Mouse (Mus musculus) embryonic facial prominence, embryonic 12.5 days (tissue): ENCODE data around the gene Gm21904. TPM values are rescaled to one million over a fixed set of nuclear protein-coding genes. Genes with fewer than 3 reads are reported as not detected.
"Not testable (repeated sequence)": the region's sequence is repeated elsewhere in the genome, so short reads cannot be mapped to it uniquely, and the experiment has no call there.

Experiments
- ATAC-seq: fragments of 200-750 bp; cut with Nextera tagmentation; 2 replicates; pipeline ENCODE4 v1.8.0; 2017; ENCODE audit not compliant: insufficient number of reproducible peaks, insufficient read depth, low FRiP score, low TSS enrichment
- H3K27ac ChIP-seq: fragments of 300-500 bp; sonication (generic); 2 replicates; pipeline ENCODE4 v1.5.1; 2016; ENCODE audit warnings: mild to moderate bottlenecking
- H3K27me3 ChIP-seq: fragments of 300-500 bp; sonication (generic); 2 replicates; pipeline ENCODE4 v1.6.1; 2016; ENCODE audit warnings: mild to moderate bottlenecking, moderate library complexity
- H3K36me3 ChIP-seq: fragments of 300-500 bp; sonication (generic); 2 replicates; pipeline ENCODE4 v1.6.1; 2016; ENCODE audit warnings: mild to moderate bottlenecking
- H3K4me1 ChIP-seq: fragments of 300-500 bp; sonication (generic); 2 replicates; pipeline ENCODE4 v1.6.1; 2016
- H3K4me2 ChIP-seq: fragments of 300-500 bp; sonication (generic); replicated peaks from 2 replicates; pipeline ENCODE4 v1.6.1; 2016; ENCODE audit warnings: mild to moderate bottlenecking, moderate library complexity
- H3K4me3 ChIP-seq: fragments of 300-500 bp; sonication (generic); 2 replicates; pipeline ENCODE4 v1.5.1; 2016; ENCODE audit warnings: mild to moderate bottlenecking
- H3K9ac ChIP-seq: fragments of 300-500 bp; sonication (generic); 2 replicates; pipeline ENCODE4 v1.6.1; 2016; ENCODE audit warnings: mild to moderate bottlenecking, moderate library complexity
- H3K9me3 ChIP-seq: fragments of 300-500 bp; sonication (generic); 2 replicates; pipeline ENCODE4 v1.6.1; 2016; ENCODE audit warnings: mild to moderate bottlenecking, moderate library complexity
- WGBS: fragments of 180-500 bp; shearing (Covaris S2); methylation state at CpG from one replicate; pipeline ENCODE4 v1.1.7; 2016; 5-methylcytosine and 5-hydroxymethylcytosine counted together
- polyA plus RNA-seq: library from polyadenylated mRNA; unstranded; fragments of >200 nt; fragmentation: Nextera tagmentation; extraction: Ambion mirVana; gene quantifications from 2 replicates; pipeline ENCODE4 v1.2.1, GENCODE M21; 2016

The Gm21904 gene
- not detected in 2 replicates for polyA plus RNA-seq

DNA sequence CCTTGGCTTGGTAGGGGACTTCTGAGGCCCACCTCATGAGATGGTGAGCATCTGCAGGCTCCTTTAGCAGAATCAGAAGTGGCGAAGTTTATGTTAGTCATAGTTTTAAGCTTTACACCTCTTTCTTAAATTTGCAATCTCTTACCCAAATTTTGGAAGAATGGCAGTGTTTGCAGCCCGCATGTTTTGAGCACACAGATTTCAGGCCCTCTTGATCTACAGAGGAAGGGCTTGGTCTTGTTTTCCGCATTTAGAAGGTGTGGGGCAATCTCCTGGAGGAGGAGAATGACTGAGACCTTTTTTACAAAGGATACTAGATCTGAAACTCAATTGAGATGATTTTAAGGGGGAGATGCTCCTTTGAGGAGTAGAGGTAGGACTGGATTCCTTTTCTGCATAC is at the start of gene Gm21904:
Gm21904 (minus strand) TSS at position 101 of the 400 bp plus-strand sequence.
- ATAC-seq, result not testable (repeated sequence)

DNA sequence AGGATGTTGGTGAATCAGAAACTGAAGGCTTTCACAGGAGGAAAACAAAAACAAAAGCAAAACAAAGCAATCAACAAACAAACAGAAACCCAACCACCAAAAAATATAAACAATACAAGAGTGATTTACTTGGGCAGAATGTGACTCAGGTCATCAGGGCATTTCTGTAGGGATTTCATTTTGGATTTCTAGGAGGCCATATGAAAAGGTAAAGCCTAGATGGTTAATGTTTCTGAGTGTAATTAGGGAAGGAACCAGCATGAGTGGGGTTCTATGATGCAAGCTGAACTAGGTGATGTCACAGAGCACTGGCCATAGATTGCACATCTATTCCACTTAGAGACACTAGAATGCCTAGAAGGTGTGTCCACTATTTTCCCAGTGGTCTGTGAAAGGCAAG is 28.4 kb upstream of the Gm21904 start, which contains the start of the genes Gm20772 and Gm20831:
Gm20772 (plus strand) TSS at position 301 of the 400 bp plus-strand sequence.
Gm20831 (plus strand) TSS at position 301 of the 400 bp plus-strand sequence.
- not testable (repeated sequence) for H3K9ac ChIP-seq, H3K9me3 ChIP-seq, H3K4me3 ChIP-seq, H3K4me1 ChIP-seq, ATAC-seq, H3K4me2 ChIP-seq, H3K27me3 ChIP-seq, H3K27ac ChIP-seq, H3K36me3 ChIP-seq

More for the DNA sequence above, at the start of gene Gm21904:
- not testable (repeated sequence) for H3K9ac ChIP-seq, H3K36me3 ChIP-seq, H3K4me1 ChIP-seq, H3K4me3 ChIP-seq, H3K9me3 ChIP-seq, H3K27me3 ChIP-seq, H3K4me2 ChIP-seq, H3K27ac ChIP-seq
- no CpG with 5 or more reads among the region's 3 CpGs for WGBS

Other genes with a start within 250 kb of the Gm21904 start
- gene Gm20772, start 28.5 kb upstream of the Gm21904 start, polyA plus RNA-seq, result not detected in 2 replicates
- gene Gm20831, start 28.5 kb upstream of the Gm21904 start, polyA plus RNA-seq, result not detected in 2 replicates
- not detected in 2 replicates for gene Srsy, start 91.1 kb upstream of the Gm21904 start, polyA plus RNA-seq
- gene Gm21764, start 215.5 kb upstream of the Gm21904 start, polyA plus RNA-seq, result not detected in 2 replicates
- gene Ssty1, start 242.8 kb upstream of the Gm21904 start, polyA plus RNA-seq, result not detected in 2 replicates